Mouse (Mus musculus) stomach, embryonic 15.5 days (tissue): ENCODE results near the gene Rarres2. TPM values are rescaled to one million over a fixed set of nuclear protein-coding genes. Genes with fewer than 3 reads are reported as not detected.

Experiments
- ATAC-seq: fragments of 200-750 bp; cut with Nextera tagmentation; 2 replicates; pipeline ENCODE4 v1.8.0; 2017; ENCODE audit warnings: low read depth, moderate number of reproducible peaks, moderate TSS enrichment; ENCODE audit not compliant: insufficient read depth, low FRiP score
- H3K27ac ChIP-seq: fragments of 300-500 bp; sonication (generic); 2 replicates; pipeline ENCODE4 v1.5.1; 2015; ENCODE audit warnings: mild to moderate bottlenecking, inconsistent platforms
- H3K27me3 ChIP-seq: fragments of 300-500 bp; sonication (generic); replicated peaks from 2 replicates; pipeline ENCODE4 v1.6.1; 2015; ENCODE audit warnings: inconsistent platforms
- H3K36me3 ChIP-seq: fragments of 300-500 bp; sonication (generic); 2 replicates; pipeline ENCODE4 v1.6.1; 2015; ENCODE audit warnings: inconsistent platforms
- H3K4me1 ChIP-seq: fragments of 300-500 bp; sonication (generic); 2 replicates; pipeline ENCODE4 v1.6.1; 2015; ENCODE audit warnings: inconsistent platforms
- H3K4me2 ChIP-seq: fragments of 300-500 bp; sonication (generic); 2 replicates; pipeline ENCODE4 v1.6.1; 2015; ENCODE audit warnings: mild to moderate bottlenecking, inconsistent platforms
- H3K4me3 ChIP-seq: fragments of 300-500 bp; sonication (generic); replicated peaks from 2 replicates; pipeline ENCODE4 v1.5.1; 2015; ENCODE audit warnings: inconsistent platforms
- H3K9ac ChIP-seq: fragments of 300-500 bp; sonication (generic); 2 replicates; pipeline ENCODE4 v1.6.1; 2015; ENCODE audit warnings: inconsistent platforms
- H3K9me3 ChIP-seq: fragments of 300-500 bp; sonication (generic); 2 replicates; pipeline ENCODE4 v1.6.1; 2016; ENCODE audit warnings: inconsistent platforms
- WGBS: fragments of 180-500 bp; shearing (Covaris S2); methylation state at CpG from one replicate; pipeline ENCODE4 v1.1.7; 2015; 5-methylcytosine and 5-hydroxymethylcytosine counted together
- polyA plus RNA-seq: library from polyadenylated mRNA; unstranded; fragments of >200 nt; fragmentation: Nextera tagmentation; extraction: Ambion mirVana; gene quantifications from 2 replicates; pipeline ENCODE4 v1.2.1, GENCODE M21; 2015

Gene Rarres2
- polyA plus RNA-seq, 1 experiment from 2014 or later = 83.2 TPM

DNA sequence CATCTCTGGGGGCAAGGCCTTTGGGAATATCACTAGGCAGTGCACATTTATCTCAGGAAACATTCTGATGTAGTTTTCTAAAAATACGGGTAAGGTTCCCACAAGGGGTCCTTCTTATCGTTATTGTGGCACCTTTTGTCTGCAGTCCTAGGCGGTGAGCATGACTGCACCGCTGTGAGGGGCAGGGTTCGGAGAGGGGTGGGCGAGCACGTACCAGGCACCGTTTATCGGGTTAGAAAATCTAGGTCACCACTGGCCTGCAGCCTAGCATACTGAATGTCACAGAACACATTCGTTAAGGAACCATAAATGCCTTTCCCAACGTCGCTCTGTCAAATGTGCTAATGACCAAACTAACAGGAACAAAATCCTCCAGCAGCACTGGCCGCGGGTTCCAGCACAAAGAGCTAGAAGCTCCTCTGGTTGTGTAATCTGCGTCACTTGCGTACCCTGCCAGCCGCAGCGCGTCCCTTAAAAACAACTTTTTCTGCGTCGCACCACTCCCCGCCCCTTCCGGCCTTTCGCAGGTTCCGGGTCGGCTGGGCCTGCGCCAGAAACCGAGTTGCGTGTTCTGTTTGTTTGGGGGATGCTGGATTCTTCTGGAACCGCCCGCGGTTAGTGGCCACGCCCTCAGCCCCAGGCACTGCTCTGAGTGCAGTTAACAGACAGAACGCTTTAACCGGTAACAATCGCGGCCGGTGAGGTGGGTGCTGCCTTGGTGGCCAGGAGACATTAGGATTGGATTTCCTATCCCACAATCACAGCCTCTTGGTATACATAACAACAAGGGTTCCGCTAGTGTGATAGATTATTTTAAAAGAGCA is 18.1 kb downstream of the Rarres2 start, which contains the start of gene Lrrc61:
Gene Lrrc61, plus strand, starts transcription at position 517 of the 824 bp plus-strand sequence.
- no peaks in the 10 kb centered on the region for H3K36me3 ChIP-seq
- peak within 1 kb of the TSS; percentile 56 for H3K4me3 ChIP-seq
- no peaks in the 10 kb centered on the region for H3K9me3 ChIP-seq
- H3K9ac ChIP-seq = peak within 1 kb of the TSS; percentile 47; the same call in 1 of the 2 replicates
- H3K4me2 ChIP-seq = peak within 1 kb of the TSS; percentile 79
- H3K27ac ChIP-seq = peak within 1 kb of the TSS; percentile 97
- H3K27me3 ChIP-seq = no peaks in the 10 kb centered on the region
- under 1% methylated on average over 39 of the region's 39 CpGs for WGBS
- ATAC-seq = peak; percentile 84
- 0 out of 2 replicates have a peak, but pooled peaks cover 4% of the 10 kb centered on the region for H3K4me1 ChIP-seq

- H3K36me3 ChIP-seq = no peaks in the 10 kb centered on the region
- peak overlapping the region; percentile 56 for H3K4me3 ChIP-seq
- no peak for ATAC-seq
- WGBS = 78% methylated on average over 4 of the region's 4 CpGs
- 0 out of 2 replicates have a peak, but pooled peaks cover 4% of the 10 kb centered on the region for H3K4me1 ChIP-seq
- H3K4me2 ChIP-seq = peak overlapping the region; percentile 79
- H3K9me3 ChIP-seq = no peaks in the 10 kb centered on the region
- H3K9ac ChIP-seq = peak overlapping the region; percentile 47; the same call in 1 of the 2 replicates
- H3K27ac ChIP-seq = peak overlapping the region; percentile 97
- no peaks in the 10 kb centered on the region for H3K27me3 ChIP-seq
Measured at GRCm38 (mm10) chr6:48553819-48554218, 18.8 kb downstream of the Rarres2 start.

DNA sequence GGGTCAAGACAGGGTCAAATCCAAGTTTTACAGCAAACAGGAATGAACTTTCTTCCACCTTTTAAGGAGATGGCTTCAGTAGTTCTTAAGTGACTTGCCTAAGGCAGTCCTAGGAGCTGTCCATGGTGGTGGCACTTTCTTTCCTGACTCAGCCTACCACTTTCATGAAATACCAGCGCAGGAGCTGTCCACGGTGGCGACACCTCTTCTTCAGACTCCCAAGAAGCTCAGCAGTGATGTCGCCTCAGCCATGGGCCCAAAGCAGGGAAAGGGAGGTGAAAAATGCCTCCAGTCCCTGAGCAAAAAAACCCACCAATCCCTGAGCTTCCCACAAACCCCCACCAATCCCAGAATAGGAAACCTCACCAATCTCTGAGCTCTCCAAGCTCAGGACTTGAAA is 19.7 kb downstream of the Rarres2 start:
- Histone ChIP-seq H3K27me3 (no peaks in the 10 kb centered on the region), H3K9me3 (no peaks in the 10 kb centered on the region), H3K4me1 (0 out of 2 replicates have a peak, but pooled peaks cover 4% of the 10 kb centered on the region), H3K27ac (no peak overlapping the region), H3K4me2 (no peak overlapping the region), H3K9ac (no peak overlapping the region), H3K4me3 (no peak overlapping the region), H3K36me3 (no peaks in the 10 kb centered on the region)
- no peak for ATAC-seq
- WGBS = 49% methylated on average over 4 of the region's 4 CpGs

DNA sequence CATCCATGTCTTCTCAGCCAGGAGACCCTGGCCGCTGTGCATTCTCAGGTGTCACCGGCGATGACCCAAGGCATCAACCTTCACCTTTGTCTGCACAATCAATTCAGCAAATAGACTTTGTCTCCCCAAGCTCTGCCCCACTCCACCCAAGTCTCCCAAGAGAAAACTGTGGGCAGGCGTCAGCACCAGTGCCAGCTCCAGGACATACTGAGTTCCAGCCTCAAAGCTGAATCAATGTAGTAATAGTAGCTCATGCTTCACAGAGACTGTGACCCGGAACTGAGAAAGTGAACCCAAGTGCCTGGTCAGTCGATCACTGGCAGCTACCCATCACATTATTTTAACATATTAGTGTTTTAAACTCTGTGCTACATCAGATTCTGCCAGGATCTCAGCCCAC is 24.3 kb downstream of the Rarres2 start:
- no peak for ATAC-seq

DNA sequence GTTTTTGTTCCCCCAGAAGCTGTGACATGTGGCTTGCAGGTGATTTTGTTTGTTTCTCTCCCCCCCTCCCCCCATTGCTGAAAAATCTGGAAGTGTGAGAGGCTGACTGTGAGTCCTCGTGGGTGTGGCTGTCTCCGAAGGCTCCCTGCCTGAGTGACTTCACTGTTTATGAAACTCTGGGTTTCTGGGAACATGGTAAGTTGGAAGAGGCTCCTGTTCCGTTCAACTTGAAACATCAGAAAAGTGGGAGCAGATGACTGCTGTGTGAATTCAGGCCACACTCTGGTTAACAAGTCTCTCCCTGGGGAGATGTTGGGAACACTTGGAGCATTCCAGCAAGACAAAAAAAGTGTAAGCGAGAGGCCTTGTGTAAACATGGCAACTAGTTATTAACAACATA is 25.7 kb downstream of the Rarres2 start:
- ATAC-seq = no peak
- WGBS = 44% methylated on average over 4 of the region's 4 CpGs
- no peak overlapping the region for H3K27ac ChIP-seq

More for the DNA sequence above, 24.3 kb downstream of the Rarres2 start:
- H3K4me3 ChIP-seq = no peak overlapping the region
- WGBS = 79% methylated on average over 6 of the region's 6 CpGs
- H3K4me2 ChIP-seq = no peak overlapping the region
- H3K27ac ChIP-seq = no peak overlapping the region
- H3K9me3 ChIP-seq = no peaks in the 10 kb centered on the region
- H3K36me3 ChIP-seq = no peaks in the 10 kb centered on the region
- H3K9ac ChIP-seq = no peak overlapping the region
- no peaks in the 10 kb centered on the region for H3K27me3 ChIP-seq
- H3K4me1 ChIP-seq = no peaks in the 10 kb centered on the region

GRCm38 (mm10) chr6:48546271-48546670 is 26.3 kb downstream of the Rarres2 start:
- H3K36me3 ChIP-seq = no peaks in the 10 kb centered on the region
- no peak overlapping the region for H3K27ac ChIP-seq
- no peak for ATAC-seq
- H3K4me1 ChIP-seq = peaks cover 6% of the 10 kb centered on the region; the same call in 1 of the 2 replicates
- WGBS = 48% methylated on average over 1 of the region's 1 CpGs
- no peaks in the 10 kb centered on the region for H3K27me3 ChIP-seq
- H3K4me2 ChIP-seq = no peak overlapping the region
- H3K9me3 ChIP-seq = no peaks in the 10 kb centered on the region
- no peak overlapping the region for H3K9ac ChIP-seq
- no peak overlapping the region for H3K4me3 ChIP-seq

More for the DNA sequence above, 25.7 kb downstream of the Rarres2 start:
- Histone ChIP-seq H3K4me2 (no peak overlapping the region), H3K36me3 (no peaks in the 10 kb centered on the region), H3K9ac (no peak overlapping the region), H3K9me3 (no peaks in the 10 kb centered on the region), H3K4me3 (no peak overlapping the region), H3K27me3 (no peaks in the 10 kb centered on the region), H3K4me1 (peaks cover 4% of the 10 kb centered on the region; the same call in 1 of the 2 replicates)

DNA sequence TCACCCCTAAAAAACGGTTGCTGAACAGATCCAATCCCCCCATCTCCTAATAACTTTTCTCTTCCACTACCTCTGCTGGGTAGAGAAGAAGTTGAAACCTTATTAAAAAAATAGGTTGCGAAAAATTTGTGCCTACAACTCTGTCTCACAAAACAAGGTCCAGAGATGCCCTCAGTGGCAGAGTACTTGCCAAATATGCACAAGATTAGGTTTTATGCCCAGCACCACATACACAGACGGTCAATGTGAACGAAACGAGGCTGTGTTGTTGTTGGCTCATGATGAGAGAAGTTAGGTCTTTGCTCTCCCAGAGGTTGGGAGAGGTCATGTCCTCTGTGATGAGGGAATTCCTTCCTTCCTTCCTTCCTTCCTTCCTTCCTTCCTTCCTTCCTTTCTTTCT is 27.3 kb downstream of the Rarres2 start:
- Histone ChIP-seq H3K9me3 (no peaks in the 10 kb centered on the region), H3K4me2 (no peak overlapping the region), H3K27ac (no peak overlapping the region), H3K4me1 (peaks cover 6% of the 10 kb centered on the region; the same call in 1 of the 2 replicates), H3K27me3 (no peaks in the 10 kb centered on the region), H3K36me3 (no peaks in the 10 kb centered on the region), H3K9ac (no peak overlapping the region), H3K4me3 (no peak overlapping the region)
- no peak for ATAC-seq
- WGBS = 74% methylated on average over 5 of the region's 5 CpGs

- no peak overlapping the region for H3K27ac ChIP-seq
- H3K4me2 ChIP-seq = no peak overlapping the region
- no peaks in the 10 kb centered on the region for H3K9me3 ChIP-seq
- H3K4me1 ChIP-seq = peaks cover 12% of the 10 kb centered on the region
- no peaks in the 10 kb centered on the region for H3K27me3 ChIP-seq
- no peak for ATAC-seq
- 88% methylated on average over 3 of the region's 3 CpGs for WGBS
- H3K36me3 ChIP-seq = no peaks in the 10 kb centered on the region
- H3K9ac ChIP-seq = no peak overlapping the region
- H3K4me3 ChIP-seq = no peak overlapping the region
Measured at GRCm38 (mm10) chr6:48542631-48543030, 30.0 kb downstream of the Rarres2 start.

GRCm38 (mm10) chr6:48541560-48542450 is 30.8 kb downstream of the Rarres2 start:
- H3K4me3 ChIP-seq = no peak overlapping the region
- H3K4me1 ChIP-seq = peaks cover 20% of the 10 kb centered on the region
- no peaks in the 10 kb centered on the region for H3K9me3 ChIP-seq
- no peak overlapping the region for H3K4me2 ChIP-seq
- H3K27ac ChIP-seq = no peak overlapping the region
- H3K27me3 ChIP-seq = no peaks in the 10 kb centered on the region
- H3K9ac ChIP-seq = no peak overlapping the region
- 29% methylated on average over 7 of the region's 7 CpGs for WGBS
- no peaks in the 10 kb centered on the region for H3K36me3 ChIP-seq
- ATAC-seq = no peak

GRCm38 (mm10) chr6:48540721-48541120 is 31.9 kb downstream of the Rarres2 start:
- Histone ChIP-seq H3K4me3 (no peak overlapping the region), H3K27ac (no peak overlapping the region), H3K9me3 (no peaks in the 10 kb centered on the region), H3K9ac (no peak overlapping the region), H3K4me2 (no peak overlapping the region), H3K36me3 (no peaks in the 10 kb centered on the region), H3K27me3 (no peaks in the 10 kb centered on the region), H3K4me1 (peaks cover 21% of the 10 kb centered on the region)
- WGBS = 39% methylated on average over 3 of the region's 3 CpGs
- no peak for ATAC-seq

DNA sequence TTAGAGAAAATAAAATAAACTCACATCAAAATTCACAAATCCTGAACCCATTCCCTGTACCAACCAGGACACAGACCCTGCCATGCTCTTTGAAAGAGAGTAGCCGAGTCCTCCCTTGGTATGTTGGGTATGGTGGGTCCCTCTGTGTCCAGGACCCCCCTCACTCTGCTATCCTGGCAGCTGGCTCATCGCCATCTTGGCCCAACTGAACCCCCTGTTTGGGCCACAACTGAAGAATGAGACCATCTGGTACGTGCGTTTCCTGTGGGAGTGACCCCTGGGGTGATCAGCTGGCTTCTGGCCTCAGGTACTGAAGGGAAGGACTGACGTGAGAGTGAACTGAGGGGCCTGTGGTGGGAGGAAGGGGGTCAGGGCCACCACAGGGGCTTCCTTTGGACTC is 32.7 kb downstream of the Rarres2 start:
- H3K9ac ChIP-seq = no peak overlapping the region
- no peak for ATAC-seq
- H3K4me1 ChIP-seq = peaks cover 21% of the 10 kb centered on the region
- H3K36me3 ChIP-seq = no peaks in the 10 kb centered on the region
- no peaks in the 10 kb centered on the region for H3K27me3 ChIP-seq
- H3K9me3 ChIP-seq = no peaks in the 10 kb centered on the region
- no peak overlapping the region for H3K4me2 ChIP-seq
- H3K4me3 ChIP-seq = no peak overlapping the region
- 65% methylated on average over 5 of the region's 5 CpGs for WGBS
- H3K27ac ChIP-seq = no peak overlapping the region
